Mouse (Mus musculus): ENCODE measurements at regions not wholly inside any gene's neighbourhood (a gene's known extent, or its start where the extent isn't known, plus 50 kb on each side); places are given as distances from the start of the nearest gene placed in this dataset.

GRCm38 (mm10) chr12:12179292-12179865 lies 82.6 kb upstream of the Fam49a start:
- TF ChIP-seq CTCF (IDR thresholded peaks at IDR 0.05; ENCODE audit: insufficient read depth, low read depth, low read length), result no peak
- TF ChIP-seq POLR2A (IDR thresholded peaks at IDR 0.05; ENCODE audit: insufficient read depth, low read depth, low read length), result no peak

All from olfactory bulb, adult 2 months (tissue).